Mouse (Mus musculus): ENCODE data around the gene Sfswap. TPM values are rescaled to one million over a fixed set of nuclear protein-coding genes. Genes with fewer than 3 reads are reported as not detected.
"Not testable (repeated sequence)": the region's sequence is repeated elsewhere in the genome, so short reads cannot be mapped to it uniquely, and the experiment has no call there.

The Sfswap gene
- polyA plus RNA-seq, 1 experiment from 2014 or later = 74.8 TPM

DNA sequence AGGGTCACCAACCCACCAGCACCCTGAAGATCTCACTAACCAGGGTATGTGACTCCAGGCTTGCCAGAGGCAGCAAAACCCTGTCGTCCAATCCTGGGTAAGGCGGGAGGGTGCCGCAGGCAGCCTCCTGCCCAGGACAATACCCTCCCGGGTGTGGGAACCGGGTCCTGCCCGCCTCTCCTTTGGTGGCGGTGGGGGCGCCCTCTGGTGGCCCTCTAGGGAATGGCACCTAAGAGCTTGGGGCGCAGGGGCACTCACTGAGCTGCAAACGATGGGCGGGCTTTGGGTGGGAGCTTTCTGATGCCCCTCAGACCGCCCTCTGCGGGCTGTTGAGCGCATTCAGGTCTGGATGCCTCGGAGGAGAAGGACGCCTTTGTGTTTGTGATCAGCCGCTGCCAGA is 85.0 kb downstream of the Sfswap start:
- WGBS = under 1% methylated on average over 17 of the region's 17 CpGs
- H3K4me2 ChIP-seq = peak overlapping the region; percentile 100
- H3K4me3 ChIP-seq (replicated peaks) = peak overlapping the region; percentile 71
- peaks cover 65% of the 10 kb centered on the region for H3K27me3 ChIP-seq
- peaks cover 20% of the 10 kb centered on the region for H3K4me1 ChIP-seq (replicated peaks)
- H3K36me3 ChIP-seq = no peaks in the 10 kb centered on the region
- peak overlapping the region; percentile 46; the same call in 1 of the 2 replicates for H3K9ac ChIP-seq (replicated peaks)
- peak; percentile 33; the same call in 1 of the 2 replicates for ATAC-seq (ENCODE audit: insufficient number of reproducible peaks, insufficient read depth, low FRiP score, low TSS enrichment, low read depth)
- H3K27ac ChIP-seq = no peak overlapping the region
- H3K9me3 ChIP-seq = no peaks in the 10 kb centered on the region

DNA sequence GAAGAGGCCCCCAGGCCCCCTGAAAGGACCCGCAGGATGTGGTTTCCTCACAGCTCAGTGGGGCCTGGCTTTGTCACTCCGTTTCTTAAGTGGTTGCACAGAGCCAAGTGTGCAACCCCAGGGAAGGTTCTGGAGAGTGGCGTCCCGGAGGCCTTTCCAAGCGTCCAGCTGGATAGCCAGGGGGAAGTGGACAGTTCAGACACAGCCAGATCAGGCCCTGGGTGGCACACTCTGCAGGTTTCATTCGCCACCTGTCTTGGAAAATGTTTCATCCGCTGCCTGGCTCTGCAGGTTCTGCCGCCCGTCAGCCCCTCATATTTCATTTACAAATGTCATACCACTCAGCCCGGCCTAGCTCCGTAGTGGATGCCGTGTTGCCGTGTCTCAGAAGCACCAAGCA is 85.5 kb downstream of the Sfswap start:
- Histone ChIP-seq H3K4me3 (replicated peaks) (peak overlapping the region; percentile 71), H3K4me2 (peak overlapping the region; percentile 100), H3K9me3 (no peaks in the 10 kb centered on the region), H3K9ac (replicated peaks) (peak overlapping the region; percentile 46; the same call in 1 of the 2 replicates), H3K36me3 (no peaks in the 10 kb centered on the region), H3K4me1 (replicated peaks) (peaks cover 23% of the 10 kb centered on the region), H3K27me3 (peaks cover 65% of the 10 kb centered on the region), H3K27ac (no peak overlapping the region)
- WGBS = 53% methylated on average over 13 of the region's 13 CpGs
- no peak for ATAC-seq (ENCODE audit: insufficient number of reproducible peaks, insufficient read depth, low FRiP score, low TSS enrichment, low read depth)

DNA sequence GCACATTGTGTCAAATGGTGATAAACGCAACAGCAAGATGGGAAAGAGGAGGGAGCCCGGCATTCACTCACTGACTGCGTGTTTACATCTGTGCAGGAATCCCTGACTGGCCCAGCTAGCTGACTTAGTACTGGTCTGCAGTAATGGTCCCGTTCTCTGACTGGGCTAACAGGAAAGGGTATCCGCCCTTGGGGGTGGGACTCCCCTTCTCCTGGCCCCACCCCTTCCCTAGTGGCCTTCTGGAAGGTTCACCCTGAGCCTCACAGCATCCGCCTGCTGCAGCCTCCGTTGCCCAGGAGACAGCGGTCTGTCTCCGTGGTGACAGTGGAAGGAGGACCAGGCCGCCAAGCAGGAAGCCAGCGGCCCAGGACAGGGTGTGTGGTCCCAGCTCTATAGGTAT is 89.9 kb downstream of the Sfswap start:
- Histone ChIP-seq H3K4me3 (replicated peaks) (no peak overlapping the region), H3K9me3 (no peaks in the 10 kb centered on the region), H3K36me3 (no peaks in the 10 kb centered on the region), H3K9ac (replicated peaks) (0 out of 2 replicates have a peak overlapping the region, but pooled peaks have one; percentile 23), H3K27ac (no peak overlapping the region), H3K27me3 (peaks cover 28% of the 10 kb centered on the region), H3K4me2 (no peak overlapping the region), H3K4me1 (replicated peaks) (peaks cover 7% of the 10 kb centered on the region)
- 6% methylated on average over 11 of the region's 11 CpGs for WGBS
- no peak for ATAC-seq (ENCODE audit: insufficient number of reproducible peaks, insufficient read depth, low FRiP score, low TSS enrichment, low read depth)

DNA sequence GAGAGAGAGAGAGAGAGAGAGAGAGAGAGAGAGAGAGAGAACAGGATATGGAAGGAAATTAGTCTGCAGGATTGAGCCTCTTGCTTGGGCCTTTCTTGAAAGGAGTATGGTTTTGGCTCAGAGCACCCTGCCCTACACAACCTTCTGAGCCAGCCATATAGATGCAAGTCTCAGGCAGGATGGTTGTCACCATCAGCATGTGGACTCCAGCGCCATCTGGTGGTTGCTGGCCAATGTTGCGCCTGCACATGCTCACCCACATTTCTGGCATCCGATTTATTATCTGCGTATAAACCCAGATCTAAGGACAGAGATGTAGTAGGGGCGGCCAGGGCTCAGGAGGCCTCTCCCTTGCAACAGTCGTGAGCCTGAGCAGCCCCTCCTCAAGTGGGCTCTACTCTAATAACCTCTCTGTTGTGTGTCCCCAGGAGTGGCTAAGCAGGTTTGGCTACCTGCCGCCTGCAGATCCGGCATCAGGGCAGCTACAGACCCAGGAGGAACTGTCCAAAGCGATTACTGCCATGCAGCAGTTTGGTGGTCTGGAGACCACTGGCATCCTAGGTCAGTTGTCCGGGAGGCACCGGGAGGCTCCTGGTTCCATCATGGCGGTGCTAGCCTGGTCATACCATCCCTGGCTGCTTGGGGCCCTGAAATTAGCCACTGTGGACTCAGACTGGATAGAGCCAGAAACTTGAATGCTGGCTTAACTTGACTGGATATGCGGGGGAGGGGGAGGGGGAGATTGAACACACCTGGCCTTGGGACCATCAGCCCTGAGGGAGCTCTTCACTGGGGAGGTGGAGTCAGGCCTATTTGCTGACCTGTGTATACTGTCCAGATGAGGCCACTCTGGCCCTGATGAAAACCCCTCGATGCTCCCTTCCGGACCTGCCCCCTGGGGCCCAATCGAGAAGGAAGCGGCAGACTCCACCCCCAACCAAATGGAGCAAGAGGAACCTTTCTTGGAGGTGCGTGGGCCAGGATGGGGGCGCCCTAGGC is 93.4 kb downstream of the Sfswap start:
- H3K4me2 ChIP-seq = no peak overlapping the region
- WGBS = 35% methylated on average over 19 of the region's 19 CpGs
- H3K4me3 ChIP-seq (replicated peaks) = no peak overlapping the region
- ATAC-seq (ENCODE audit: insufficient number of reproducible peaks, insufficient read depth, low FRiP score, low TSS enrichment, low read depth) = no peak
- H3K9me3 ChIP-seq = no peaks in the 10 kb centered on the region
- H3K27ac ChIP-seq = no peak overlapping the region
- H3K4me1 ChIP-seq (replicated peaks) = peaks cover 5% of the 10 kb centered on the region
- H3K36me3 ChIP-seq = 0 out of 2 replicates have a peak, but pooled peaks cover 3% of the 10 kb centered on the region
- H3K9ac ChIP-seq (replicated peaks) = no peak overlapping the region
- H3K27me3 ChIP-seq = peaks cover 16% of the 10 kb centered on the region

DNA sequence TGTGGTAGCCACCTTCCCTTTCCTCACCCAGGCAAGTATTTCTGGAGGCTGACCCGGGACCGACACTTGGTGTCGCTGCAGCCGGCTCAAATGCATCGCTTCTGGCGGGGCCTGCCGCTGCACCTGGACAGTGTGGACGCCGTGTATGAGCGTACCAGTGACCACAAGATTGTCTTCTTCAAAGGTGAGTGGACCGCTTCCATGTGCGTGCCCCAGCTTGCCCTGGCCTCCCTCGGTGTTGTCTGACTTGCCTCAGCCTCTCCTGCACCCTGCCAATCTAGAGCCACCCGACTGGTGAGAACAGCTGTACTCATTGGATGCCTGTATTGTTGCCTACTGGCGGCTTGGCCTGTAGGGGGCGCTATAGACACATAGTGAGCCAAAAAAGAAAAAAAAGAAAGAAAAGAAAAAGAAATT is 101.1 kb downstream of the Sfswap start:
- Histone ChIP-seq H3K4me2 (no peak overlapping the region), H3K27ac (no peak overlapping the region), H3K36me3 (0 out of 2 replicates have a peak, but pooled peaks cover 3% of the 10 kb centered on the region), H3K9ac (replicated peaks) (no peak overlapping the region), H3K4me1 (replicated peaks) (no peaks in the 10 kb centered on the region), H3K27me3 (no peaks in the 10 kb centered on the region), H3K9me3 (no peaks in the 10 kb centered on the region), H3K4me3 (replicated peaks) (no peak overlapping the region)
- no peak for ATAC-seq (ENCODE audit: insufficient number of reproducible peaks, insufficient read depth, low FRiP score, low TSS enrichment, low read depth)
- 35% methylated on average over 16 of the region's 16 CpGs for WGBS

DNA sequence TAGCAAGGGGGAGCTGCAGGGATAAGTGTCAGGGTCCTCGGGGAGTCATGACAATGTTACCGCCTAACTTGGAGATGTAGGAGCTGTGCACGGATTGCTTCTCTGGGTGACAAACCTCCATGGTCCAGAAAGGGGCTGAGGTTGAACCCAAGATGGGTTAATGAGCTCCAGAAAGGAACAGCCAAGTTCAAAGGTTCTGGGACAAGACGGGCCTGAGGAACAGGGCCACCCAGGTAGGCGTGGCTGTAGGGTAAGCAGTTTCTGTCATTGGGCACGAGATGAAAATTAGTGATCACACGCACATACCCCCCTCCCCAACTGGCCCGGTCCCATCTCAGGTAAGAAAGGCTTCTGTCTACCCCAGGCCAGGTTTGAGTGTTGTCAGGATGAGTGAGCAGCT is 106.5 kb downstream of the Sfswap start:
- Histone ChIP-seq H3K36me3 (no peaks in the 10 kb centered on the region), H3K4me1 (replicated peaks) (no peaks in the 10 kb centered on the region)
- ATAC-seq (ENCODE audit: insufficient number of reproducible peaks, insufficient read depth, low FRiP score, low TSS enrichment, low read depth) = no peak

DNA sequence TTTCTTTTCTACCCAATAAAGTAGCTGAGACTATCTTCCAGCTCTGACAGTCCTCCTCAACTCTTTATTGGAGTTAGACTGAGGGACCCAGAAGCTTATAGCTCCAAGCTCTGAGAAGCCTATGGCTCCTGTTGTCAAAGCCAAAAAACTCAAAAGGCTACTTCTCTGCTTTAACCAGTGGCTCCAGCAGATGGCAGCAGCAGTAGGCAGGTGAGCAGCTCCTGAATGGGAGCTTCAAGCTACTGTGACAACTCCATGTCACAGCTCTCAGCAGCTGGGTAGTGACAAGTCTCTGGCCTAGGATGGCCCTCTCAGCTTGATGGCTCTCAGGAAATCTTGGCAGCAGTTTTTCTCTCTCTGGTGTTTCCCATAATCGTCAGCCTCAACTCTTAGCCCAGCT is 110.0 kb downstream of the Sfswap start:
- H3K4me2 ChIP-seq = no peak overlapping the region
- no peak overlapping the region for H3K4me3 ChIP-seq (replicated peaks)
- no peak overlapping the region for H3K9ac ChIP-seq (replicated peaks)
- no peaks in the 10 kb centered on the region for H3K4me1 ChIP-seq (replicated peaks)
- WGBS = 19% methylated on average over 1 of the region's 1 CpGs
- no peak for ATAC-seq (ENCODE audit: insufficient number of reproducible peaks, insufficient read depth, low FRiP score, low TSS enrichment, low read depth)
- H3K36me3 ChIP-seq = no peaks in the 10 kb centered on the region
- H3K9me3 ChIP-seq = no peaks in the 10 kb centered on the region
- H3K27ac ChIP-seq = no peak overlapping the region
- no peaks in the 10 kb centered on the region for H3K27me3 ChIP-seq

More for the DNA sequence above, 106.5 kb downstream of the Sfswap start:
- WGBS = 79% methylated on average over 8 of the region's 8 CpGs
- H3K9ac ChIP-seq (replicated peaks) = no peak overlapping the region
- no peaks in the 10 kb centered on the region for H3K27me3 ChIP-seq
- H3K4me2 ChIP-seq = no peak overlapping the region
- no peak overlapping the region for H3K27ac ChIP-seq
- no peak overlapping the region for H3K4me3 ChIP-seq (replicated peaks)
- no peaks in the 10 kb centered on the region for H3K9me3 ChIP-seq

DNA sequence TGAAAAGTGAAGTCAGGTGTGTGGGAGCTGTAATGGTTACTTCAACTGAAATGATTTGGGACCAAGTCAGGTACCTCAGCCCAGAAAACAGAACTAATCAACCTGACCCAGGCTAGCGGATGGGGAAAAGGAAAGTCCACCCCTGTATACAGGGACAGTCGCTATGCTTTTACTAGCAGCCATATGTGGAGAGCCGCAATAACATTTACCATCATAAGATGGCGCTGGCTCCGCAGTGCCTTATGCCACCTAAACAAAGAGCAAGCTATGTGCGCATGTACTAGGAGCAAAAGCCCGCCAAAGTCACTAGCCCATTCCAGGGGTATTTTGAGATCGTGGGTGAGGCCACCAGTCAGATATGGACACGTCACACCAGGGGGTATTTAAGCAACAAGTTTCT is 119.6 kb downstream of the Sfswap start:
- H3K4me3 ChIP-seq (replicated peaks); H3K27me3 ChIP-seq; H3K4me2 ChIP-seq; H3K9me3 ChIP-seq; ATAC-seq (ENCODE audit: insufficient number of reproducible peaks, insufficient read depth, low FRiP score, low TSS enrichment, low read depth); H3K27ac ChIP-seq; H3K4me1 ChIP-seq (replicated peaks); H3K36me3 ChIP-seq; H3K9ac ChIP-seq (replicated peaks): not testable (repeated sequence)
- 61% methylated on average over 9 of the region's 9 CpGs for WGBS

Other genes starting within 250 kb of the Sfswap start
- gene Mmp17, start 82.9 kb downstream of the Sfswap start, polyA plus RNA-seq (2016; fragmentation: Nextera tagmentation; extraction: Ambion mirVana) = 2.1 and 2.5 TPM in 2 replicates
- 6.3 and 6.5 TPM in 2 replicates for gene Zfp11, start 168.9 kb downstream of the Sfswap start, polyA plus RNA-seq (2016; fragmentation: Nextera tagmentation; extraction: Ambion mirVana)
- not detected in 2 replicates for gene Sept14, start 207.3 kb downstream of the Sfswap start, polyA plus RNA-seq (2016; fragmentation: Nextera tagmentation; extraction: Ambion mirVana)
- gene Mrps17, start 214.3 kb downstream of the Sfswap start, polyA plus RNA-seq (2016; fragmentation: Nextera tagmentation; extraction: Ambion mirVana) = 178 and 186 TPM in 2 replicates
- 101 and 106 TPM in 2 replicates for gene Nipsnap2, start 223.8 kb downstream of the Sfswap start, polyA plus RNA-seq (2016; fragmentation: Nextera tagmentation; extraction: Ambion mirVana)